Mouse (Mus musculus) brain, embryonic 14.5 days (tissue): Measurements from ENCODE around the gene Exph5.

Experiments used
- CTCF ChIP-seq: fragments of 200-500 bp; IDR thresholded peaks from 2 replicates; pipeline ENCODE4 v1.5.1; 2012; ENCODE audit warnings: inconsistent platforms, mild to moderate bottlenecking, moderate library complexity, borderline replicate concordance; ENCODE audit not compliant: insufficient read depth, insufficient read length; ENCODE audit errors: extremely low read depth
- POLR2A ChIP-seq: fragments of 200-500 bp; IDR thresholded peaks from 2 replicates; pipeline ENCODE4 v1.6.1; 2012; ENCODE audit warnings: mild to moderate bottlenecking, inconsistent platforms, borderline replicate concordance; ENCODE audit not compliant: poor library complexity, insufficient read depth, insufficient read length, severe bottlenecking; ENCODE audit errors: extremely low read depth

DNA sequence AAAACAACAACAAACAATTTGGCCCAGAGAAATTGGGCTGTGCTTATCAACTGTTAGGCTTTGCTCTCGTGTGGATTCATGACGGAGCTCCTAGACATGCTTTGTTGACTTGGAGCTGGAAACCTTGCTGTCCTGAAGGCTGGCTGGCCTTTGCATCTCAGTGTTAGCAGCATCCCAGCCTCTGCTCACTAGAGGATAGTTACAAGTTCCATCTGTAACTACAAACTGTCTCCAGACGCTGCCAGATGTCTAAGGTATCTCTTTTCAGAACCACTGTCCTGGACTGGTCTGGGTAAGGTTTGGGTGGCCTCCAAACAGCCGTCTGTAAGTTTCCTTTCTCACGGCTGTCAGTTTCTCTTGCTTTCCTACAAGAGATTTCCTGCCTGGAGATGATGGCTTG is 33.4 kb upstream of the Exph5 start:
- TF ChIP-seq POLR2A (no peak), CTCF (no peak)
